Mouse (Mus musculus): ENCODE measurements around the gene Myh9. TPM values are rescaled to one million over a fixed set of nuclear protein-coding genes. Genes with fewer than 3 reads are reported as not detected.
A peak's percentile ranks its signal among the peaks of the same experiment; 100 is the strongest.

The Myh9 gene
- total RNA-seq, 2 experiments from 2014 or later, result 122 to 124 TPM

DNA sequence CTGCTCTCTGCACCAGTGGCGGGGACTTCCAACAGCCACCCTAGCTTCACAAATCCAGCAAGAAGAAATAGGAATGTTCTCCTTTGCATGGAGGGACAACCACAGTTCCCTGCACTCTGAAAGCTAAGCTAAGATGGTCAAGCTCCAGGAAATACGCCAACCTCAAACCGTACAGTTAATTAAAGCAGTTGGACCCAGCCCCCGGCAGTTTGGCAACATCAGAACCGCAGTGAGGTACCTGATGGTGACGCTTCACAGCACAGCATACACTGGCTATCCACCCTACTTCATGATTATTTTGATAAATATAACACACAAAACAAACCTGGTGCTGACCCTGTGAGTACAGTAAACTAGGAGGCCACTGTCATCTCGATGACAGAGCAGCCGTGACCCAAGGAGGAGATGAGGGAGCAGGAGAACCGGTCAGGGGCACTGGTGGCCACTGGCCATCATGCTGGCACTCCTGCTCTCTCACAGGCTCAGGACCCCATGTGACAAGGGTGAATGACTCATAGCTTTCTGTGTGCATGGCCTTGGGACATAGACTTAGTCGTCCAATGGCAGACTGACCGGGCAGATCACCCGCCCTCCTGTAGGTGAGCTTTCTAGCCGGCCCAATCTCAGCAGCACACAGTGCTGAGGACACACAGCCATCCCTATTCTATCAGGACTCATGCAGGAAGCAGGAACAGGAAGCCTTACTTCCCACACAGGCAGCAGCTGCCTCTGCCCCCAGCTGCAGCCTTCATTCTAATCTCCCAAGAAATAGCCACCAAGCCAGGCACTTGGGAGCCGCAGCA lies 44.2 kb downstream of the Myh9 start:
- intact Hi-C loops (cut with DNase I), result loop anchor here (2.0 kb wide), 1 partner anchor 17 kb away; no protein-coding TSS in a partner anchor
- peak; percentile 43 for DNase-seq (ENCODE audit: low spot score)

DNA sequence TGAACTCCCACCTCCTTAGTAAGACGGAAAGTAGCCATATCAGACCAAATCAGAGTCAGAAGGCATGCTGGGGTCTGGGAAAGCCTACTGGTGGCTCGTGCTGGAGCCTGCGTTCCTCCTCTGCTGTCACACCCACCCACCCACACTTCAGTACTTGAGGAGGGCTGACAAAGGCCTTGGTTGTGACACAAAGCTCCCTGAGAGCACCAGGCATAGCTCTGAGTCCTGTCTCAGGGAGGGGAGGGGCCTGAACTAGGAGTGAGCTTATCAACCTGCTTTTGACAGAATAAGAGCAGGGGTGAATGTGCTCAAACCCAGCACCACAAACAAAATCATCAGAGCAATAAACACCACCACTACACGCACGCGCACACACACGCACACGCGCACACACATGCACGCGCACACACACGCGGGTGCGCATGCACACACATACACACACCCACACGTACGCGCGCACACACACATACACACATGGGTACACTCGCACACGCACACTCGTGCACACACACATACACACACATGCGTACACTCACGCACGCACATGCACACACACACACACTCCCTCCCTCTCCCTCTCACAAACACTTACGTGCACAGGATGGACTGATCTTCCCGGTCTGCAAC lies 45.5 kb downstream of the Myh9 start:
- intact Hi-C loops (cut with DNase I), result no loop called here
- no peak for DNase-seq (ENCODE audit: low spot score)

DNA sequence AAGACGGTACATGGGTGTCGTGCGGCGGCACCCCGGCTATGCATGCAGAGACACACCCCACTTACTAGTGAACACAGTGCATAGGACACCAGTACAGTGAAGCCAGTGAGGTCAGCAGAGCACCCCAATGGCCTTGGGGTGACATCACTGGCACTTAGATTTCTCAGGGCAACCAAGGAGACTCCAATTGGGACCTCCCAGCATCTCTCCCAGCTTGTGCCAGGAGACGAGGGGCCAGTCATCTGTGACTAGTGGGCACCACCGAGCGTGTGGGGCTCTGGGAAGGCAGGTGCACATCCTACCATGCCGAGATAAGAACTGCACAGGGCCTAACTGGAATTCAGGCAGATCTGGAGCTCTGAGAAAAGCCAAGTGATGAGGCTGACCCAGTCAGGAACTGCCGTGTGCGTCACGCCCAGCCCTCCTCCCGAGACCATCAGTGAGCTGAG lies 47.0 kb downstream of the Myh9 start:
- intact Hi-C loops (cut with DNase I), result no loop called here
- DNase-seq (ENCODE audit: low spot score), result no peak

- intact Hi-C loops (cut with DNase I), result no loop called here
- no peak for DNase-seq (ENCODE audit: low spot score)
Observed at GRCm38 (mm10) chr15:77794138-77794907, 47.7 kb downstream of the Myh9 start.

- DNase-seq (ENCODE audit: low spot score), result no peak
- intact Hi-C loops (cut with DNase I), result no loop called here
Observed at GRCm38 (mm10) chr15:77793554-77793953, 48.4 kb downstream of the Myh9 start.

GRCm38 (mm10) chr15:77793094-77793493 lies 48.9 kb downstream of the Myh9 start:
- intact Hi-C loops (cut with DNase I), result no loop called here
- DNase-seq (ENCODE audit: low spot score), result no peak

- DNase-seq (ENCODE audit: low spot score), result no peak
- intact Hi-C loops (cut with DNase I), result no loop called here
Observed at GRCm38 (mm10) chr15:77792056-77792455, 49.9 kb downstream of the Myh9 start.

GRCm38 (mm10) chr15:77790656-77791405 lies 51.1 kb downstream of the Myh9 start:
- intact Hi-C loops (cut with DNase I), result no loop called here

DNA sequence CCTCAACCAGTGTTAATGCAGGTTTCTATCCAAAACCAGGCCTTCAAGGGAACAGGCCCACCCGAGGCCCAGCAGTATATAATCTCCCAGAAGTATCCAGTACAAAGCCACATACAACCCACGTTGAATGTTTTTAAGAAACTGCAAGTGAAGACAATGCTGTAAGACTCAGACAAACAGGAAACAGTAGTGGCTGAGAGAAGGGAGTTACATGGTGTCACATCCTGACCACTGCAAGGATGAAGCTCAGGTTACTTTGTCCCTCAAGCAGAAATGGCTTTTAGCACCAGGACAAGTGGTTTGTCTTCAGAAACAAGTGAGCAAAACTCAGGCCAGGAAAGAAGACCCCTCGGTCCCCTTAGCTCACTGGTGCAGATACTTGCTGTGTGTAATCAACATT lies 52.8 kb downstream of the Myh9 start:
- no peak for DNase-seq (ENCODE audit: low spot score)
- intact Hi-C loops (cut with DNase I), result no loop called here

More at GRCm38 (mm10) chr15:77790656-77791405, 51.1 kb downstream of the Myh9 start:
- no peak for DNase-seq (ENCODE audit: low spot score)

GRCm38 (mm10) chr15:77788356-77788755 lies 53.6 kb downstream of the Myh9 start:
- intact Hi-C loops (cut with DNase I), result no loop called here
- DNase-seq (ENCODE audit: low spot score), result no peak

DNA sequence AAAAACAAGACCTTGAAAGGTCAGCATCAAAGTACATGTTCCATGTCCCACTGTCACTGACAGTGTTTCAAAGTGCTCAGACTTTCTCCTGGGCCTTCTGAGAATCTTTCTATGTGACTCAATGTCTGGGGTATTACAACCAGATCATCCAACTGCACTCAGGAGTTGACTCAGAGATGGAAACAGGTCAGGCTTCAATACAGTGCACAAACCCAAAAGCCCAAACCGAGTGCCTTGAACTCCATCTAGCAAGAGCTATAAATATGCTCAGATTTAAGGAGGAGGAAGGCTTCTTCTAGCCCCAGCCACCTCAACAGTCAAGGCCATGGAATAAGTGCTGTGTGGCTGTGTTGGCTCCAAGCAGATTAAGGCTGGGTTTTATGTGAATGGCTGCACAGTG lies 56.2 kb downstream of the Myh9 start:
- DNase-seq (ENCODE audit: low spot score), result no peak
- intact Hi-C loops (cut with DNase I), result no loop called here

GRCm38 (mm10) chr15:77784039-77784824 lies 57.7 kb downstream of the Myh9 start:
- intact Hi-C loops (cut with DNase I), result no loop called here
- no peak for DNase-seq (ENCODE audit: low spot score)

GRCm38 (mm10) chr15:77782449-77783014 lies 59.4 kb downstream of the Myh9 start:
- no peak for DNase-seq (ENCODE audit: low spot score)
- intact Hi-C loops (cut with DNase I), result loop anchor here (2.0 kb wide), 1 partner anchor 134 kb away; no protein-coding TSS in a partner anchor

GRCm38 (mm10) chr15:77775186-77775963 lies 66.6 kb downstream of the Myh9 start:
- DNase-seq (ENCODE audit: low spot score), result peak; percentile 44
- intact Hi-C loops (cut with DNase I), result loop anchor here (2.0 kb wide), 1 partner anchor 141 kb away; no protein-coding TSS in a partner anchor

- intact Hi-C loops (cut with DNase I), result loop anchor here (2.0 kb wide), 1 partner anchor 142 kb away; no protein-coding TSS in a partner anchor
Observed at GRCm38 (mm10) chr15:77774303-77774702, 67.7 kb downstream of the Myh9 start.

DNA sequence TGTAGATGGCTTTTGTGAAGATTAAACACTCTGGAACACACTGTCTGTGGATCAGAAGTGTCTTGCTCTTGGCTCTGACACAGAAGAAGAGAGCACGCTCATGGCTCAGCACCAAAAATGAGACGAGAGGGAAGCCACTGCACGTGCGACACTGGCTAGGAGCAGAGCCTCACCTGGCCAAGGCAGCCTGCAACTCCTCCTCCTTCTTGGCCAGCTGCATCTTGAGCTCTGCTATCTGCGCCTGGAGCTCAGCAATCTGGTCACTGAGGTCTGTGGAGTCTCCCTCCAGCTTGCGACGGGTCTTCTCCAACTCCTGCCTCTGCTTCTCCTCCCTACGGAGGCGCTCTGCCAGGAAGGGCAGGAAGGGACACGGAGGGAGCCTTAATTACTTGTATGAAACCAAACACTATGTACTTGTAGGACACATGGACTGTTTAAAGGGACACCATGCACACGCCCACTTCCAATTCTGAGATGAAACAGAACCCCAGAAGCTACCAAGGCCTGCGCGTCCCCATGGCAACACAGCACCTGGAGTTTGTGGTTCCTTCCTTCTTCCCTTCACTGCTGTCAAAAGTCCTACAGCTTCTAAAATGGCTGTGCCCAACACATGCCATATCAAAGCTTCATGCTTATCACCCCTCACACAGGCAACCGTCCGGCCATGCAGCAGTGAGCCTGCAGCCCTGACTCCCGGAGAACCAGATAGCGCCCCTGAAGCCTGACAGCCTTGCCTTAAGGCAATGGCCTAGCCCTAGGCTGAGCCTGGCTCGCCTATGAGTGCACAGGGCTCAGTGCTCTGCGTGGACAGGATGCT lies 68.7 kb downstream of the Myh9 start:
- DNase-seq (ENCODE audit: low spot score), result no peak
- intact Hi-C loops (cut with DNase I), result loop anchor here (2.0 kb wide), 1 partner anchor 67 kb away; no protein-coding TSS in a partner anchor

More at GRCm38 (mm10) chr15:77774303-77774702, 67.7 kb downstream of the Myh9 start:
- DNase-seq (ENCODE audit: low spot score), result no peak

GRCm38 (mm10) chr15:77770942-77771341 lies 71.0 kb downstream of the Myh9 start:
- intact Hi-C loops (cut with DNase I), result no loop called here
- no peak for DNase-seq (ENCODE audit: low spot score)

Data from heart, postnatal 25 days (tissue).